Mouse (Mus musculus) limb, embryonic 13.5 days (tissue): ENCODE results near the gene Orc2. TPM values are rescaled to one million over a fixed set of nuclear protein-coding genes. Genes with fewer than 3 reads are reported as not detected.

Experiments
- ATAC-seq: fragments of 200-750 bp; cut with Nextera tagmentation; 2 replicates; pipeline ENCODE4 v1.8.0; 2017; ENCODE audit warnings: low read depth, moderate number of reproducible peaks, moderate TSS enrichment; ENCODE audit not compliant: low FRiP score
- H3K27ac ChIP-seq: fragments of 300-500 bp; sonication (generic); 2 replicates; pipeline ENCODE4 v1.5.1; 2015; ENCODE audit warnings: inconsistent platforms, mild to moderate bottlenecking, moderate library complexity
- H3K27me3 ChIP-seq: fragments of 300-500 bp; sonication (generic); 2 replicates; pipeline ENCODE4 v1.6.1; 2015; ENCODE audit warnings: mild to moderate bottlenecking, inconsistent platforms
- H3K36me3 ChIP-seq: fragments of 300-500 bp; sonication (generic); 2 replicates; pipeline ENCODE4 v1.6.1; 2015; ENCODE audit warnings: inconsistent platforms, mild to moderate bottlenecking, moderate library complexity
- H3K4me1 ChIP-seq: fragments of 300-500 bp; sonication (generic); 2 replicates; pipeline ENCODE4 v1.6.1; 2015; ENCODE audit warnings: inconsistent platforms
- H3K4me2 ChIP-seq: fragments of 300-500 bp; sonication (generic); replicated peaks from 2 replicates; pipeline ENCODE4 v1.6.1; 2015; ENCODE audit warnings: inconsistent platforms, mild to moderate bottlenecking, moderate library complexity
- H3K4me3 ChIP-seq: fragments of 300-500 bp; sonication (generic); 2 replicates; pipeline ENCODE4 v1.5.1; 2015; ENCODE audit warnings: moderate library complexity, mild to moderate bottlenecking, inconsistent platforms
- H3K9ac ChIP-seq: fragments of 300-500 bp; sonication (generic); 2 replicates; pipeline ENCODE4 v1.6.1; 2015; ENCODE audit warnings: mild to moderate bottlenecking, inconsistent platforms
- H3K9me3 ChIP-seq: fragments of 300-500 bp; sonication (generic); 2 replicates; pipeline ENCODE4 v1.6.1; 2016; ENCODE audit warnings: inconsistent platforms
- WGBS: fragments of 180-500 bp; shearing (Covaris S2); methylation state at CpG from one replicate; pipeline ENCODE4 v1.1.7; 2015; 5-methylcytosine and 5-hydroxymethylcytosine counted together
- polyA plus RNA-seq: library from polyadenylated mRNA; unstranded; fragments of >200 nt; fragmentation: Nextera tagmentation; extraction: Ambion mirVana; gene quantifications from 2 replicates; pipeline ENCODE4 v1.2.1, GENCODE M21; 2015

Orc2 gene
- 36.8 and 36.9 TPM in 2 replicates for polyA plus RNA-seq

DNA sequence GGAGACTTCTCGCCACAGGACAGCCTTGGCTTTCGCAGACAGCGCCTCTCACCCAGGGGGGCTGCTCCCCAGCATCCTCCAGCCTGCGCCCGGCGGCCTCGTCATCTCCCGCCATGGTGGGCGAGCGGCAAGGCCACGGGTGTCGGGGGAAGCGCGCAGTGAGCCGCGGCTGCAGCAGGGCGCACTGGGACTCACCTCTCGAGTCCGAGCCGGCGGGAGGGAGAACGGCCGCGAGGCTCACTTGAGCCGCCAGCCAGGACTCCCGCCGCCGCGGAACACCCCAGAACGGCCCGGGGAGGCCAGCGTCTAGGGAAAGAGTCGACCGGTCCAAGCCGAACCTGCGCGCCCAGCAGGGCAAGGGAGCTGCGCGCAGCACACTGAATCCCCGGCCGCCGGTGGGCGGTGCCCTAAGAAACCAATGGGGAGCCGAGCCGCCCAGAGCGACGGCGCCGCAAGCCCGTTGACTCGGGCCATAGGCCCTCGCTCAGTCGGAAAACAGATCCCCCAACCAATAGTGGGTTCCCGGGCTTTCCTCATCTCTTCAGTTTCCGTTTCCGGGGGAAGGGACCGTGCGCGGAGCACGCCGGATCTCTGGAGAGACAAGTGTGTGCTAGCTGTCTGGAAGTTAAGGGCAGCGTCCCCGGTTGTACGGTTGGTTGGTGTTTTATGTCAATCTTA lies at the start of gene Orc2:
TSS of gene Orc2 (minus strand) at position 533 of the 678 bp plus-strand sequence.
- under 1% methylated on average over 64 of the region's 64 CpGs for WGBS
- Histone ChIP-seq H3K36me3 (peaks cover 28% of the 10 kb centered on the region), H3K4me2 (peak within 1 kb of the TSS; percentile 91), H3K27ac (peak within 1 kb of the TSS; percentile 79), H3K9ac (peak within 1 kb of the TSS; percentile 93), H3K27me3 (no peaks in the 10 kb centered on the region), H3K4me3 (peak within 1 kb of the TSS; percentile 98), H3K9me3 (peaks cover 33% of the 10 kb centered on the region), H3K4me1 (peaks cover 13% of the 10 kb centered on the region)
- peak; percentile 100 for ATAC-seq

DNA sequence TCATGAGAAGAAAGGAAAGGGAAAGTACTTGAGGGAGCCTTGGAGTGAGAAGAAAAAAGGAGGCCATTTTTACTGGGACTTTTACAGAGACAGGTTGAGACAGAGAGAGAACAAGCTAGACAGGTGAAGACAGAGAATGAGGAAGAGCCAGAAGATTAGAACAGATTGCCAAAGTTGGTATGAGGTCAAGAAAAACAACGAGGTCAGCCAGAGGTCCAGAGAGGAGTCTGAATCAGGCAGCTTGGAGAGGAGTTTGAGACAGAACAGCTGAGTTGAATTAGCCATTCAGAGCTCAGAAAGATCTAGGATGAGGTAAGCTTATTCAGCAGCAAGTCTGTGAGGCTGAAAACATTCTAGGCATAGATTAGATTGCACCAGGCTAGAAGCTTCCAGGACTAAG lies 36.5 kb upstream of the Orc2 start:
- Histone ChIP-seq H3K27ac (no peak overlapping the region), H3K9me3 (no peaks in the 10 kb centered on the region), H3K4me1 (no peaks in the 10 kb centered on the region), H3K27me3 (no peaks in the 10 kb centered on the region), H3K36me3 (peaks cover 60% of the 10 kb centered on the region), H3K4me2 (no peak overlapping the region), H3K9ac (no peak overlapping the region), H3K4me3 (no peak overlapping the region)
- WGBS: 82% methylated on average over 1 of the region's 1 CpGs
- no peak for ATAC-seq

DNA sequence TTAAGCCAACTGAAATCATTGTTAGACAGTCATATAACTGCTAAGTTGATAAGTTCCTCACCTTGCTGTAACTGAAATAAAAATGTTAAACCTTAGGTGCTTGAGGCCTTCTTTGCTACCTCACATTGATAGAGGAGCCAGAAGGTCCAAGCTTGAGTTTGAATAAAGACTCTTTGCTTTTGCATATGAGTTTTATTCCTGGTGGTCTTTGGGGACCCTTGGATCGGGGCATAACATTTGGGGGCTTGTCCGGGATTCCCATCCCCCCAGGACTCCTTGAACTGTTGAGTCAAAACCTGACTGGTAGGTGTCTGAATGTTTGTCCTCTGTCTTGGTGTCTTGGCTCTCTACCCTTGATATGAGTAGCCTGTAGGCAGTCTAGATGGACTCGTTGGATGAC lies 2.3 kb upstream of the Orc2 start:
- H3K9me3 ChIP-seq: peaks cover 42% of the 10 kb centered on the region
- H3K9ac ChIP-seq: no peak overlapping the region
- H3K27ac ChIP-seq: no peak overlapping the region
- WGBS: 95% methylated on average over 3 of the region's 3 CpGs
- peaks cover 13% of the 10 kb centered on the region for H3K4me1 ChIP-seq
- H3K4me3 ChIP-seq: no peak overlapping the region
- H3K4me2 ChIP-seq: no peak overlapping the region
- ATAC-seq: no peak
- no peaks in the 10 kb centered on the region for H3K27me3 ChIP-seq
- H3K36me3 ChIP-seq: peaks cover 19% of the 10 kb centered on the region

DNA sequence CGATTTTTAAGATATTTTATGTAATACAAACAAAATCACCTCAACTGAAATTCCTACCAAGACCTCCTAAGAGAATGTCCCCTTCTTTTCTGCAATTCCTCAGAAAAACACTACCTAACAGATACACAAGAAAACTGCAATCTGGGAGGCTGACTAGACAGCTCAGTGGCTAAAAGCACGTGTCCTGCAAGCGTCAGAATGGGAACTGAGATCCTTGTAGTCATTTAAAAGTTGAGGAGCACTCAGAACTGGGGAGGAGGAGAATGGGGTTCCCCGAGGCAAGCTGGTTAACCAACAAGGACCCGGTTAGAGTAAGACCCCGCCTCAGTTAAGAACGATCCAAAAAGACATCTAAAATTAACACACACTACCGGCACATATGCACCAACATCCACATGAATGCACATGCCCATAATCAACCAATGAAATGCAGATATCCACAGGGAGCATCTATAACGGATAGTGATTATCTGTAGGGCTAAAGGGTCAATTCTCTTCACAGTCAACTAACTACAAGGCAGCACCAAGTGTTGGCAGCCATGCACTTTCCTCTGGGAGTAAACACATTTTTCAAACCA lies 1.0 kb downstream of the Orc2 start:
- peaks cover 29% of the 10 kb centered on the region for H3K9me3 ChIP-seq
- WGBS: 33% methylated on average over 9 of the region's 9 CpGs

DNA sequence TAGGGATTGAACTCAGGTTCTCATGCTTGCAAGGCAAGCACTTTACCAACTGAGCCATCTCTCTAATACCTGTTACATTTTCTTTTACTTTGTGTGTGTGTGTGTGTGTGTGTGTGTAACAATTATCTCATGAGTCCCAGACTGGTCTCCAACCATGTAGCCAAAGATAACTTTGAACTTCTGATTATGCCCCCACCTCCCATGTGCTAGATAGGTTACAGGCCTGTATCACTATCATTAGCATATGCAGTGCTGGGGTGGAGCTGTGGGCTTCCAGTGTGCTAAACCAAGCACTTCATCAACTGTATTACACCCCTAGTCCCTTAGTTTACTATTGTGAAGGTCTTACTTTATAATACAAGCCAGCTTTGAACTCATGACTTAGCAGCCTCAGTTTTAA lies 1.8 kb downstream of the Orc2 start:
- peaks cover 13% of the 10 kb centered on the region for H3K4me1 ChIP-seq
- H3K27ac ChIP-seq: no peak overlapping the region
- peaks cover 22% of the 10 kb centered on the region for H3K9me3 ChIP-seq
- H3K4me3 ChIP-seq: peak overlapping the region; percentile 98; the same call in 1 of the 2 replicates
- H3K4me2 ChIP-seq: peak overlapping the region; percentile 91
- no peaks in the 10 kb centered on the region for H3K27me3 ChIP-seq
- H3K36me3 ChIP-seq: peaks cover 37% of the 10 kb centered on the region
- no peak for ATAC-seq
- no peak overlapping the region for H3K9ac ChIP-seq

More for the DNA sequence above, 1.0 kb downstream of the Orc2 start:
- H3K27me3 ChIP-seq: no peaks in the 10 kb centered on the region
- peaks cover 36% of the 10 kb centered on the region for H3K36me3 ChIP-seq
- H3K4me2 ChIP-seq: peak overlapping the region; percentile 91
- H3K27ac ChIP-seq: peak overlapping the region; percentile 79; the same call in 1 of the 2 replicates
- peak overlapping the region; percentile 93 for H3K9ac ChIP-seq
- peaks cover 13% of the 10 kb centered on the region for H3K4me1 ChIP-seq
- H3K4me3 ChIP-seq: peak overlapping the region; percentile 98
- no peak for ATAC-seq

DNA sequence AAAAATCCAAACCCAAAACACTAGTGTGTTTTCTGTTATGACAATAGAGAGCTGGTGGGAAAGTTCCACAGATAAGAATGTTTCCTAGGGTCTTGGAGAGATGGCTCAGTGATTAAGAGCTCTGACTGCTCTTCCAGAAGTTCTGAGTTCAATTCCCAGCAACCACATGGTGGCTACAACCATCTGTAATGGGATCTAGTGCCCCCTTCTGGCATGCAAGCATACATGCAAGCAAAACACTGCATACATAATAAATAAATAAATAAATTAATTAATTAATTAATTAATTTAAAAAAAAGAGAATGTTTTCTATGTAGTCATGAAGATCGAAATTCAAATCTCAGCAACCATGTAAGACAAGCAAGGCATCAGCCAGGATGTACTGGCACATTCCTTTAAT lies 6.2 kb downstream of the Orc2 start:
- 96% methylated on average over 1 of the region's 1 CpGs for WGBS
- no peak for ATAC-seq

DNA sequence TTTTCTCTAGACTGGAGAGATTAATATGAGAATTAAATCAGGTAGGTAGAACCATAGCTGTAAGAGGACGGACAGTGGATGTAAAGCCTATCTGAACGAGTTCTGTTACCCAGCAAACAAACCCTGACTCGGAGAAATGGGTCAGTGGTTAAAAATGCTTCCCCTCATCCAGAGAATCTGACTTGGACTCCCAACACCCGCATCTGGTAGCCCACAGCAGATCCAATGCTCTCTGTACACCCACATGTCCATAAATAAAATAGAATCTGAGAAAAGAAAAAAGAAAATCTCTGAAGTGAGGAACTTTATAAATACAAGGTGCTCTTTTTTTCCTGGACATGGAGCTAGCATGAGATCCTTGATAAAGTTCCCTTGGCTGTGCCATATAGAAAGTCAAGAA lies 7.2 kb downstream of the Orc2 start:
- ATAC-seq: no peak
- no peaks in the 10 kb centered on the region for H3K27me3 ChIP-seq
- peaks cover 60% of the 10 kb centered on the region for H3K36me3 ChIP-seq
- H3K4me3 ChIP-seq: no peak overlapping the region
- no peak overlapping the region for H3K27ac ChIP-seq
- WGBS: 95% methylated on average over 4 of the region's 4 CpGs
- no peaks in the 10 kb centered on the region for H3K9me3 ChIP-seq
- no peak overlapping the region for H3K4me2 ChIP-seq
- H3K4me1 ChIP-seq: no peaks in the 10 kb centered on the region
- no peak overlapping the region for H3K9ac ChIP-seq

More for the DNA sequence above, 6.2 kb downstream of the Orc2 start:
- no peak overlapping the region for H3K4me3 ChIP-seq
- no peak overlapping the region for H3K4me2 ChIP-seq
- peaks cover 53% of the 10 kb centered on the region for H3K36me3 ChIP-seq
- H3K9ac ChIP-seq: no peak overlapping the region
- H3K27me3 ChIP-seq: no peaks in the 10 kb centered on the region
- H3K4me1 ChIP-seq: peaks cover 9% of the 10 kb centered on the region
- no peaks in the 10 kb centered on the region for H3K9me3 ChIP-seq
- no peak overlapping the region for H3K27ac ChIP-seq

DNA sequence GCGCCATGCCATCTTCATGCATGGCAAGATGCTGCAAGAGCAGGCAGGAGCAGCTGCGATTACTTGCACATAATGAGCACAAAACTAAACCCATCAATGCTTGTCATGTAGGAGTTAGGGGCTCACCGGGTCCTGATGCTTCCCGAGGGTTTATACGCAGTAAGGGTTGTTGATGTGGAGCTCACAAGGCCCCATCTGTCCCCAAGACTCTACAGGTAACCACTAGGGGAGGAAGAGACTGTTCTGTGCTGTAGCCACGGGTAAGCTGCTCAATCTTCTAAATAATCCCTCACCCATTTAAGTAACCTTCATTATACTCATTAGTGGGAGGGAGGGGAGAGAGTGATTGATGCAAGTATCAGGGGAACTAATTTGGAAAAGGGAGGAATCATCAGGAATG lies 9.3 kb downstream of the Orc2 start:
- no peak for ATAC-seq
- WGBS: 92% methylated on average over 6 of the region's 6 CpGs
- no peak overlapping the region for H3K27ac ChIP-seq
- H3K4me1 ChIP-seq: no peaks in the 10 kb centered on the region
- H3K27me3 ChIP-seq: no peaks in the 10 kb centered on the region
- H3K9me3 ChIP-seq: no peaks in the 10 kb centered on the region
- no peak overlapping the region for H3K4me3 ChIP-seq
- H3K9ac ChIP-seq: no peak overlapping the region
- H3K4me2 ChIP-seq: no peak overlapping the region
- peaks cover 80% of the 10 kb centered on the region for H3K36me3 ChIP-seq

DNA sequence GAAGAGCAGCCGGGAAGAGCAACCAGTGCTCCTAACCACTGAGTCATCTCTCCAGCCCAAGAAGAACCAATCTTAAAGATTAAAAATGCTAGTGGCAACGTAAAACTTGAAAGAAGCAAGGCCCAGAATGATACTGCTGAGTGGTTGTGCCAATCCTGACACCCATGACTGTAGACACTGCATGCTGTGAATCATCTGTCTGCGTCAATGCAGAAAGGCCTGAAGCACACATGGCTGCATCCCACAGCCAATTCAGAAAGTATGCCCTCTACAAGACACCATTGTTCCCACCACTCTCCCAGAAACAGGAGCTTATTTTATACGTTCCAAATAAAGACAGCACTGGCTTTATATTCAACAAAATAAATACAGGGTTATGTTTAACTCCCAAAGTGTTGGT lies 22.3 kb downstream of the Orc2 start:
- Histone ChIP-seq H3K9me3 (no peaks in the 10 kb centered on the region), H3K9ac (no peak overlapping the region), H3K27ac (no peak overlapping the region), H3K27me3 (no peaks in the 10 kb centered on the region), H3K4me2 (no peak overlapping the region), H3K4me3 (no peak overlapping the region), H3K36me3 (peaks cover 77% of the 10 kb centered on the region), H3K4me1 (no peaks in the 10 kb centered on the region)
- ATAC-seq: no peak
- 93% methylated on average over 4 of the region's 4 CpGs for WGBS

DNA sequence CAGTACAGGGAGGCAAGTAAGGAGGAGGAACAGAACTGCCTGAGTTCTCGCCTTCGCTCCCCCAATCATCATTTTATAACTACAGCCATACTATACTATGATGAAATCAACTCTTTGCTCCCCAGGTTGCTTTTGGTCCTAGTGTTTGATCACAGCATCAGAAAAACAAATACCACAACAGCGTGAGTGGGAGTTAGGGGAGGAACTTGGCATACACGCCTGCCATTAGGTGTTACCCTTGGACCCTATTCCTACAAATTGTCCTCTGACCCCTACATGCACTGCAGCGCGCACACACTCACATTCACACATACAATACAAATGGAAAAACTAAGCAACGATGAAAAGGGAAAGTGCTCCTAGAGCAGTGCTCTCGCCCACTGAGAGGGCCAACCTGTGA lies 29.2 kb downstream of the Orc2 start:
- H3K4me3 ChIP-seq: no peak overlapping the region
- no peaks in the 10 kb centered on the region for H3K9me3 ChIP-seq
- H3K27me3 ChIP-seq: no peaks in the 10 kb centered on the region
- no peaks in the 10 kb centered on the region for H3K4me1 ChIP-seq
- H3K36me3 ChIP-seq: peaks cover 81% of the 10 kb centered on the region
- no peak overlapping the region for H3K4me2 ChIP-seq
- WGBS: 96% methylated on average over 8 of the region's 8 CpGs
- no peak overlapping the region for H3K9ac ChIP-seq
- ATAC-seq: no peak
- no peak overlapping the region for H3K27ac ChIP-seq

DNA sequence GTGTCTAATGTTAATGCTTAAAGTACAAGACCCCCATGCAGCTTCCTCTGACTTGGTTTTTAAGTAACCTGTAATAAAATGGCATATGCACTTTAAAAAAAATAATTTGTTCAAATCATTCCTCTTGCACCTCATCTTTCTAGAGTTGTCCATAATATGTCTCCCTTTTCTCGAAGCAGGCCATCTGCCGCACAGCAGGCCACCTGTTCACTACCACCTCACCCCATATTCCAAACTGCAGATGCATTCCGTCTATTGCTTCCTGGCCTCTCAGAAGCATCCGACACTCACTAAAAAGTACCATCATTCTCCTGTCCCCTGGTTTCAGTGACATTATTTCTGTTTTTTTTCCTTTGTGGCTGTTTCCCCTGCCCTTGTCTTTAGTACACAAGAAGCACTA lies 39.3 kb downstream of the Orc2 start:
- no peak for ATAC-seq
- H3K4me3 ChIP-seq: no peak overlapping the region
- no peaks in the 10 kb centered on the region for H3K4me1 ChIP-seq
- H3K4me2 ChIP-seq: no peak overlapping the region
- no peak overlapping the region for H3K27ac ChIP-seq
- H3K36me3 ChIP-seq: peaks cover 88% of the 10 kb centered on the region
- no peaks in the 10 kb centered on the region for H3K9me3 ChIP-seq
- 89% methylated on average over 4 of the region's 4 CpGs for WGBS
- H3K27me3 ChIP-seq: no peaks in the 10 kb centered on the region
- no peak overlapping the region for H3K9ac ChIP-seq

DNA sequence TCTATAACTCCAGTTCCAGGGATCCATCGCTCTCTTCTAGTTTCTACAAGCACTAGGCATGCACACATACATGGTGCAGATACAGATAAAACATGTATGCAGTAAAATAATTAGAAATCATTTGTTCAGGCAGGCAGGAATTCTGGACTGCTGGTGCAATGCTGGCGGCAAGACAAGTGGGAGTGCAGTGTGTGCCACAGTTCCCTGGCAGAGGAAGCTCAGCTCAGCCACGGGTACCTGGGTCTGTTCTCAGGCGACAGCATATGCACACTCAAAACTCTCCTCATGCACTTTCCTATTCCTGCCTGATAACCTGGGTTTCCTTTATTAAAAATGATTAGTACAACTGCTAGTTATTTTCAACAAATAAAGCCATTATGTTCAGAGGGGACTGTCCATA lies 39.9 kb downstream of the Orc2 start:
- Histone ChIP-seq H3K27ac (no peak overlapping the region), H3K4me2 (no peak overlapping the region), H3K9me3 (no peaks in the 10 kb centered on the region), H3K9ac (no peak overlapping the region), H3K36me3 (peaks cover 88% of the 10 kb centered on the region), H3K4me1 (no peaks in the 10 kb centered on the region), H3K4me3 (no peak overlapping the region), H3K27me3 (no peaks in the 10 kb centered on the region)
- ATAC-seq: no peak
- 88% methylated on average over 4 of the region's 4 CpGs for WGBS

DNA sequence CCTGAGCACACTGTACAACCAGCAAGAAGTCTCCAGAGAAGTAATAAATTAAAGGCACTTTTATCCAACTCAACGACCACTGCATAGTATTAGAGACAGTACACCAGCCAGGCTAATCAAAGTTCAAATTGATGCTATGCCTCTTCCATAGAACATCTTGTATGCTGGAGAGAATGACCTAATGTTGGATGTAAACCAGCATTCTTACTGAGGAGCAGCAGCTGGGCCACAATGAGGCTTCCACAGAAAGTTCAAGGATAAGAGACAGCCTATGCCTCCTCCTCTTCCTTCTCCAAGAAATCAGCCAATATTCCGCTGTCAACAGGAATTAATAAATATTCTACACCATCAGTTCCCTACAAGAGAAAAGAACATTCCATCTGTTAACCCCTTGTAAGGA lies 41.0 kb downstream of the Orc2 start:
- ATAC-seq: no peak
- Histone ChIP-seq H3K9ac (no peak overlapping the region), H3K4me3 (no peak overlapping the region), H3K4me1 (no peaks in the 10 kb centered on the region), H3K27ac (no peak overlapping the region), H3K4me2 (no peak overlapping the region), H3K36me3 (peaks cover 86% of the 10 kb centered on the region), H3K27me3 (no peaks in the 10 kb centered on the region), H3K9me3 (no peaks in the 10 kb centered on the region)
- 85% methylated on average over 2 of the region's 2 CpGs for WGBS
